Mouse (Mus musculus) forebrain, embryonic 13.5 days (tissue): ENCODE measurements around the gene Ppp4r2. TPM values are rescaled to one million over a fixed set of nuclear protein-coding genes. Genes with fewer than 3 reads are reported as not detected.
A peak's percentile ranks its signal among the peaks of the same experiment; 100 is the strongest.
"Not testable (repeated sequence)": the region's sequence is repeated elsewhere in the genome, so short reads cannot be mapped to it uniquely, and the experiment has no call there.

Experiments used
- ATAC-seq: fragments of 200-750 bp; cut with Nextera tagmentation; 2 replicates; pipeline ENCODE4 v1.8.0; 2017
- H3K27ac ChIP-seq: fragments of 300-500 bp; sonication (generic); 2 replicates; pipeline ENCODE4 v1.5.1; 2015; ENCODE audit warnings: inconsistent platforms, mild to moderate bottlenecking, moderate library complexity
- H3K27me3 ChIP-seq: fragments of 300-500 bp; sonication (generic); 2 replicates; pipeline ENCODE4 v1.6.1; 2015; ENCODE audit warnings: mild to moderate bottlenecking, inconsistent platforms
- H3K36me3 ChIP-seq: fragments of 300-500 bp; sonication (generic); 2 replicates; pipeline ENCODE4 v1.6.1; 2015; ENCODE audit warnings: mild to moderate bottlenecking, inconsistent platforms; ENCODE audit not compliant: poor library complexity, severe bottlenecking
- H3K4me1 ChIP-seq: fragments of 300-500 bp; sonication (generic); 2 replicates; pipeline ENCODE4 v1.6.1; 2015; ENCODE audit warnings: inconsistent platforms
- H3K4me2 ChIP-seq: fragments of 300-500 bp; sonication (generic); 2 replicates; pipeline ENCODE4 v1.6.1; 2015; ENCODE audit warnings: inconsistent platforms, mild to moderate bottlenecking, moderate library complexity
- H3K4me3 ChIP-seq: fragments of 300-500 bp; sonication (generic); 2 replicates; pipeline ENCODE4 v1.5.1; 2015; ENCODE audit warnings: mild to moderate bottlenecking, inconsistent platforms
- H3K9ac ChIP-seq: fragments of 300-500 bp; sonication (generic); 2 replicates; pipeline ENCODE4 v1.6.1; 2015; ENCODE audit warnings: mild to moderate bottlenecking, inconsistent platforms
- H3K9me3 ChIP-seq: fragments of 300-500 bp; sonication (generic); replicated peaks from 2 replicates; pipeline ENCODE4 v1.6.1; 2016; ENCODE audit warnings: inconsistent platforms
- WGBS: fragments of 180-500 bp; shearing (Covaris S2); methylation state at CpG from one replicate; pipeline ENCODE4 v1.1.7; 2015; 5-methylcytosine and 5-hydroxymethylcytosine counted together
- polyA plus RNA-seq: library from polyadenylated mRNA; unstranded; fragments of >200 nt; fragmentation: Nextera tagmentation; extraction: Ambion mirVana; gene quantifications from 2 replicates; pipeline ENCODE4 v1.2.1, GENCODE M21; 2015

Gene Ppp4r2
- polyA plus RNA-seq, 1 experiment from 2014 or later = 26.9 TPM

DNA sequence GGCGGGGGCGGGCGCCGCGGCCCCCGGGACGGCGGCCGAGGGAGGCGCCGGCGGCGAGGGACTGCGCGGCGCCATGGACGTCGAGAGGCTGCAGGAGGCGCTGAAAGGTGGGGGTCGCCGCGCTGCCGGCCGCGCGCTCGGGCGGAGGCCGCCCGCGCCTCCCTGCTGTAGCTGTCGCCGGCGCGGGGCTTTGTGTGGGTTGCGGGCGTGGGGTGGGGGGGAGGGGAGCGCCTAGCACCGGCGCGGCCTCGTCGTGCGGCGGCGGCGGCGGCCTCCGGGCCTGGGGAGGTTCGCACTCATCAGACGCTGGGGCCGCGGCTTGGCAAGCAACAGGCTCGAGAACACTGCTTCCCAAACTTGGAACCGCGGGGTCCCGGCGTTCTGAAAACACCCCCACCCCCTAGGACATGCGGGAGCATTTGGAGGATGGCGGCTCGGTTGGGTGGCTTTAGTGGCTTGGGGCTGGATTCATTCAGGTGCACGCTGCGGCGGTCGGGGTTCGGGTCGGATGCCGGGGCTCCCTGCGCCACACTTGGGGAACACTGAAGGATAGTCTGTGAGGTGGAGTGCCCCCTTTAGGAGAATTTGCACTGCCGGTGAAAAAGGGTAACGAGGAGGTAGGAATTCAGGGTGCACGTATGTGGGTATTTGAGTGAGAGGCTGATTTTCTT is 524 bp downstream of the Ppp4r2 start:
- peaks cover 37% of the 10 kb centered on the region for H3K36me3 ChIP-seq
- peak overlapping the region; percentile 85 for H3K9ac ChIP-seq
- WGBS = under 1% methylated on average over 28 of the region's 72 CpGs

DNA sequence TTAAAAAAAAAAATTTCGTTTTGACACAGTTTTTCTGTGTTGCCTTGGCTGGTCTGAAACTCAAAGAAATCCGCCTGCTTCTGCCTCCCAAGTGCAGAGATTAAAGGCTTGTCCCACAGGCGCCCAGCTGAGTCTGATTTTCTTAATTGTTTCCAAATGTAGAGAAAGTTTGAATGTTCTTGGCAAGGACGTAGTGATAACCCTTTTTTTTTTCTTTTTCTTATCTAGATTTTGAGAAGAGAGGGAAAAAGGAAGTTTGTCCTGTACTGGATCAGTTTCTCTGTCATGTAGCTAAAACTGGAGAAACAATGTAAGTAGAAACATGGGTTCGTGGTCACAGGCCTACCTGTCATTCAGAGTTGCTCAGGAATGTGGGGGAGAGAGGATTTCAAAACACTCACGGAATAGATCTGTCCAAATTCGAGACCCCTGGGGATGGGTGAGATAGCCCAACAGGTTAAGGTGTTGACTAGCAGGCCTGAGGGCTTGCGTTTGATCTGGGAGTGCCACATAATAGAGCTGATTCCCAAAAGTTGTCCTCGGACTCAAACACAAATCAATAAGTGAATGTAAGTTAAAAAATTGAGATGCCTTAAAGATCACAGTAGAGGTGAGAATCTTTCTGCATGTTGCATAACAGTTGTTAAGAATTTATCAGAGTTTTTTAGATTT is 1.2 kb downstream of the Ppp4r2 start:
- H3K9me3 ChIP-seq = no peaks in the 10 kb centered on the region
- H3K36me3 ChIP-seq = peaks cover 42% of the 10 kb centered on the region
- H3K4me3 ChIP-seq = peak overlapping the region; percentile 87
- ATAC-seq = no peak
- H3K9ac ChIP-seq = peak overlapping the region; percentile 85
- WGBS = 37% methylated on average over 9 of the region's 9 CpGs
- H3K27me3 ChIP-seq = no peaks in the 10 kb centered on the region
- H3K27ac ChIP-seq = peak overlapping the region; percentile 90; the same call in 1 of the 2 replicates
- peak overlapping the region; percentile 68 for H3K4me2 ChIP-seq
- peaks cover 40% of the 10 kb centered on the region for H3K4me1 ChIP-seq

More for the DNA sequence above, 524 bp downstream of the Ppp4r2 start:
- no peaks in the 10 kb centered on the region for H3K9me3 ChIP-seq
- peak overlapping the region; percentile 90 for H3K27ac ChIP-seq
- peaks cover 40% of the 10 kb centered on the region for H3K4me1 ChIP-seq
- no peaks in the 10 kb centered on the region for H3K27me3 ChIP-seq
- peak; percentile 90 for ATAC-seq
- peak overlapping the region; percentile 68 for H3K4me2 ChIP-seq
- peak overlapping the region; percentile 87 for H3K4me3 ChIP-seq

DNA sequence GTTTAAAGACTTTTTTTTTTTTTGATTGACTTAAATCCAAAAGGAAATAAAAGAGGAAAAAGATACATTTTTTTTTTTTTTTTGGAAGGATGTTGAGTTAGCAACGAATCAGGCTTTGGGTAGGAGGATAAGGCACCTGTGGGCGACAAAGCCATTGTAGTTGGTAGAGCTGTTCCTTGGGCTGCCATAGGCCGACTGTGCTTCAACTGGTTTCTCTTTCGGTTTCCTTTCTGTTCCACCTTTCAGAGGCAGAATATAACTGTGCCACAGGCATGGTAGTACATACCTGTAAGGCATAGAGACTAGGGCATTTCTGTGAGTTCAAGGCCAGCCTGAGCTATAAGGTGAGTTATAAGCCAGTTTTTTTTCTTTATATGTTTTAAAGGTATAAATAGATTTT is 11.6 kb downstream of the Ppp4r2 start:
- Histone ChIP-seq H3K9ac (no peak overlapping the region), H3K4me1 (no peaks in the 10 kb centered on the region), H3K9me3 (no peaks in the 10 kb centered on the region), H3K36me3 (peaks cover 52% of the 10 kb centered on the region), H3K4me3 (no peak overlapping the region), H3K4me2 (no peak overlapping the region), H3K27ac (no peak overlapping the region), H3K27me3 (no peaks in the 10 kb centered on the region)
- ATAC-seq = no peak
- whole genome bisulfite sequencing = 95% methylated on average over 4 of the region's 4 CpGs

DNA sequence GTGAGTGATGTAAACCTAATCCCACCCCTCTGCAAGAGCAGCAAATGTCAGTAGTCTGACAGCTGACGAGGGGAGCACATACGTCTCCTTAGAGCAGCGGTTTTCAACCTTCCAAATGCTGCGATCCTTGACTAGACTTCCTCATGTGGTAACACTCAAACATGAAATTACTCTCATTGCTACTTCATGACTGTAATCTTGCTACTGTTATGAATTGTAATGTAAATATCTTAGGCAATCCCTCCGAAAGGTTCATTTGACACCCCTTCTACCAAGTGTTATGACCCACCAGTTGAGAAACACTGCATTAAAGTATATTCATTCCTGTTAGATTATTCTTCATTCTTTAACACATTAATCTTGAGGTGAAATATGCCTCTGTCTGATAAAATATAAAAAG is 13.8 kb downstream of the Ppp4r2 start:
- peaks cover 39% of the 10 kb centered on the region for H3K36me3 ChIP-seq
- no peak overlapping the region for H3K9ac ChIP-seq
- no peaks in the 10 kb centered on the region for H3K27me3 ChIP-seq
- no peak overlapping the region for H3K4me3 ChIP-seq
- no peak overlapping the region for H3K4me2 ChIP-seq
- WGBS = 91% methylated on average over 5 of the region's 5 CpGs
- no peak for ATAC-seq
- H3K4me1 ChIP-seq = no peaks in the 10 kb centered on the region
- no peak overlapping the region for H3K27ac ChIP-seq
- H3K9me3 ChIP-seq = no peaks in the 10 kb centered on the region

DNA sequence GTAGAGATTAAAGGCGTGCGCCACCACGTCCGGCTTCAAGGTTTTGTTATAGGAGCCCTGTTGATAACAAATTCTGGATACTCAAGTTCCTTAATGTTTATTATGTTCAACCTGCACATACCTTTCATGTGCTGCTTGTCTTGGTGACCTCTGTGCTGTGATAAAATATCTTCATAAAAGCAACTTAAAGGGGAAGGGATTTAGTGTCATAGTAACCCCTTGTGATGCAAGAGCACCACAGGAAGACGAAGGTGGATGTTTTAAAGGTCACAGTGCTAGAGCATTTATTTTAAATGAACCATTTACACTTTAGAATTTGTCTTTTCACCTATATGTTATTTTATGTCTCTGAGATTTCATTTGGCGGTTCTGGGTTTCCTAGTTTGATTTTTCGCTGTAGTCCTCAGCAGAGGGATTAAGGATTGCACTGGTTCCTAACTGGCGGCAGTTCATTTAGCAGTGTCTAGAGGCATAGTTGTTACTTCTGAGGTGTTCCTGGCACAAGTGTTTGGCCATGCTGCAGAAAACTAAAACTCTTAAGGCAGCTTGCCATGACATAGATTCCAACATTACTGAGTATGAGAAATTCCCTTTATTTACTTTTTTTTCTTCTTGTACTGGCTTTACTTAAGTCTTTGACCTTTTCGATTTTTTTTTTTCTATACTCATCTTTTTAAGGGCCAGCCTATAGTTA is 15.4 kb downstream of the Ppp4r2 start:
- Histone ChIP-seq H3K4me1 (no peaks in the 10 kb centered on the region), H3K9ac (no peak overlapping the region), H3K9me3 (no peaks in the 10 kb centered on the region), H3K27me3 (no peaks in the 10 kb centered on the region), H3K36me3 (peaks cover 26% of the 10 kb centered on the region), H3K4me3 (no peak overlapping the region), H3K27ac (no peak overlapping the region), H3K4me2 (no peak overlapping the region)
- WGBS = 89% methylated on average over 9 of the region's 9 CpGs
- ATAC-seq = no peak

DNA sequence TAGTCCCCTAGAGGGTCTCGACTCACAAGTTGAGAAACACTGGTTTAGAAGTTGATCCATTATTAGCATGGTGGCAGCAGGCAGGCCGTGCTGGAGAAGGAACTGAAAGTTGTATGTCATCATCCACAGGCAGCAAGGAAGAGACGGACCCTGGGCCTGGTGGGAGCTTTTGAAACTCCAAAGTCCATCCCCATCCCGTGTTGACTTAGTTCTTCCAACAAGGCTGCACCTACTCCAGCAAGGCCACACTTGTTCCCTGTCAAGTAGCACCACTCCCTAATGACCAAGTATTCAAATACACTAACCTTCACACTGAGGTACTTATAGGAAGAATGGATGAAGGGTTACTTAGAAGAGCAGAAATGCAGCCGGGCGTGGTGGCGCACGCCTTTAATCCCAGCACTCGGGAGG is 17.3 kb downstream of the Ppp4r2 start:
- Histone ChIP-seq H3K36me3 (peaks cover 29% of the 10 kb centered on the region), H3K27ac (no peak overlapping the region), H3K27me3 (no peaks in the 10 kb centered on the region), H3K9me3 (no peaks in the 10 kb centered on the region), H3K4me3 (no peak overlapping the region), H3K9ac (no peak overlapping the region), H3K4me1 (no peaks in the 10 kb centered on the region), H3K4me2 (no peak overlapping the region)
- ATAC-seq = no peak
- 90% methylated on average over 9 of the region's 9 CpGs for WGBS

DNA sequence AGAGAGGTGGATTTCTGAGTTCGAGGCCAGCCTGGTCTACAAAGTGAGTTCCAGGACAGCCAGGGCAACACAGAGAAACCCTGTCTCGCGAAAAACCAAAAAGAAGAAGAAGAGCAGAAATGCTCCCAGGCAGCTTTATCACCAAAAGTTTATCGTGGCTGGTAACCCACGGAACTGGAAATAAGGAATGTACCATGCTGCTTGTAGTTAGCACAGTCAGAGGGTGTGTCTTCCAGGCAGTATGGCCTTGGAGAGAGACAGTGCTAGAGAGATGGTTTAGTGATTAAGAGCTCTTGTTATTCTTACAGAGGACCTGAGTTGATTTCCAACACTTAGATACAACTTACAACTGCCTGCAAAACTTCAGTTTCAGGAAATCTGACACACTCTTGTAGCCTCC is 17.7 kb downstream of the Ppp4r2 start:
- Histone ChIP-seq H3K4me2 (no peak overlapping the region), H3K27ac (no peak overlapping the region), H3K36me3 (peaks cover 32% of the 10 kb centered on the region), H3K27me3 (no peaks in the 10 kb centered on the region), H3K4me3 (no peak overlapping the region), H3K9me3 (no peaks in the 10 kb centered on the region), H3K4me1 (no peaks in the 10 kb centered on the region), H3K9ac (no peak overlapping the region)
- WGBS = 93% methylated on average over 5 of the region's 5 CpGs
- ATAC-seq = no peak

DNA sequence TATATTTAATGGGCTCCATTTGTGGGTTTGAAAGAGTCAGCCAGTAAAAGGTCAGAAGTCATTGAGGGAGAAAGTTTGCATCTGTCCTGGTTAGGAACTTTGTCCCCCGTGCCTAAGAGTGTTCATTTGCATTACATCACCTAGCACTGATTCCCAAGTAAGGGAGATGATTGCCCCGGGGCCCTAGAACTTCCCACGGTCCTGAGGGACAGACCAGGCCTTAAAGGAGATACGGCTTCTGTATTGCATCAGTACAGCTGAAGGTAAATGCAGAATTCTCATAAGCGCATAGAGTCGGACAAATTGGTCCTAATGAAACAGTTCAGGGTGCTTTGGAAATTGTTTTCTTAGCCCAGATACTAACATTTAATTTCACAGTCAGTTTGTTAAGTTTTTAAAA is 31.9 kb downstream of the Ppp4r2 start:
- ATAC-seq = no peak
- WGBS = 90% methylated on average over 6 of the region's 6 CpGs

DNA sequence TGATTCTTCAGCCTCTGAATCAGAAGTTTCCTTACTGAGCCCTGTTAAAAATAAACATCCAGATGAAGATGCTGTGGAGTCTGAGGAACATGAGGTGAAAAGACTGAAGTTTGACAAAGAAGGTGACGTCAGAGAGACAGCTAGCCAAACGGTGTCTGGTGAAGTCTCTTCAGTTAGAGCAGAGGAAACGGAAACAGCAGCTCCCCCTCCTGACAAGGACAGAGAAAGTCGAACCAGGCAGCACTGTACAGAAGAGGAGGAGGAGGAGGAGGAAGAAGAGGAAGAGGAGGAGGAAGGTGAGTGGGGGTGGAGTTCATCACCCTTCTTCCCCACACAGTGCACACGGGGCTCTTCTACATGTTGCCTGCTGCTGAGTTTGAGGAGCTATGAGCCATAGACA is 32.4 kb downstream of the Ppp4r2 start:
- not testable (repeated sequence) for ATAC-seq

More for the DNA sequence above, 31.9 kb downstream of the Ppp4r2 start:
- no peaks in the 10 kb centered on the region for H3K27me3 ChIP-seq
- H3K4me3 ChIP-seq = no peak overlapping the region
- no peaks in the 10 kb centered on the region for H3K4me1 ChIP-seq
- H3K36me3 ChIP-seq = peaks cover 38% of the 10 kb centered on the region
- H3K4me2 ChIP-seq = no peak overlapping the region
- H3K9me3 ChIP-seq = no peaks in the 10 kb centered on the region
- H3K27ac ChIP-seq = no peak overlapping the region
- no peak overlapping the region for H3K9ac ChIP-seq

DNA sequence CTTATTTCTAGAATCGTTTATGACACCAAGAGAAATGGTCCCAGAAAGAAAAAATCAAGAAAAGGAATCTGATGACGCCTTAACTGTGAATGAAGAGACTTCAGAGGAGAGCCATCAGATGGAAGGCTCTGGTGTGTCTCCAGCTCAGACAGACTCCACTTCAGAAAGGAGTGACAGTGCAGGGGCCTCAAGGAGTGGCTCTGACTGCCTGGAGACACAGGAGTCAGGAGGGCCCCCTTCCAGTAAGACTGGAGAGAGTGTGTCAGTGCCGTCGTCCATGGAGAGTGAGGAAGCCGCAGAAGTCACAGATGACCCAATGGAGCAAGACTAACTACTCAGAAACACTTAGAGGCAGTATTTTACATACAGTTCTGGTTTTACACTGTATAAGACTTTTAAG is 32.8 kb downstream of the Ppp4r2 start:
- not testable (repeated sequence) for H3K4me1 ChIP-seq, H3K4me3 ChIP-seq
- 91% methylated on average over 5 of the region's 5 CpGs for WGBS

More for the DNA sequence above, 32.4 kb downstream of the Ppp4r2 start:
- H3K4me3 ChIP-seq, H3K27ac ChIP-seq, H3K9ac ChIP-seq, H3K4me2 ChIP-seq, H3K4me1 ChIP-seq, H3K9me3 ChIP-seq, H3K27me3 ChIP-seq: not testable (repeated sequence)
- WGBS = 72% methylated on average over 5 of the region's 5 CpGs
- H3K36me3 ChIP-seq = peaks cover 38% of the 10 kb centered on the region

DNA sequence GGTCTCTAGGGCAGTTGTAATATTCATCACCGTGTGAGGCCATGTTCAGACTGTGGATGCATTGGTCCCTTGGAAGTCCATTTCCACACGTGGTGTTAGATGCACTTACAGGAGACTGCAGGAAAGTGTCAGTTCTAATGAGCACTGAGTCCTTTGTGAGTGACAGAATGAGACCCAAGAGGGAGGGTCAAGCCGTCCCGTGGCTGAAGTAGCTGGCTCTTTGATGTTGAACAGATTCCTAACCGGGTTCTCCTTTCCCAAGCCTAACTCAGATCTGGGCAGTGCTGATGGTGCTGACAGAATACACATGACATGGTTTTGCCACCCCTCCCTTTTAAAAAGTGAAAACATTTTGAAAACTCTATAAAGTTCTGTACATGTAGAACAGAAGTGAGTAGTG is 35.4 kb downstream of the Ppp4r2 start:
- H3K9me3 ChIP-seq = no peaks in the 10 kb centered on the region
- no peak overlapping the region for H3K4me2 ChIP-seq
- no peak for ATAC-seq
- H3K4me3 ChIP-seq = no peak overlapping the region
- no peak overlapping the region for H3K9ac ChIP-seq
- no peaks in the 10 kb centered on the region for H3K4me1 ChIP-seq
- H3K36me3 ChIP-seq = peaks cover 22% of the 10 kb centered on the region
- WGBS = 40% methylated on average over 5 of the region's 5 CpGs
- no peak overlapping the region for H3K27ac ChIP-seq
- H3K27me3 ChIP-seq = no peaks in the 10 kb centered on the region

More for the DNA sequence above, 32.8 kb downstream of the Ppp4r2 start:
- not testable (repeated sequence) for H3K9ac ChIP-seq, H3K27ac ChIP-seq, H3K4me2 ChIP-seq, ATAC-seq, H3K9me3 ChIP-seq, H3K27me3 ChIP-seq
- H3K36me3 ChIP-seq = peaks cover 38% of the 10 kb centered on the region

DNA sequence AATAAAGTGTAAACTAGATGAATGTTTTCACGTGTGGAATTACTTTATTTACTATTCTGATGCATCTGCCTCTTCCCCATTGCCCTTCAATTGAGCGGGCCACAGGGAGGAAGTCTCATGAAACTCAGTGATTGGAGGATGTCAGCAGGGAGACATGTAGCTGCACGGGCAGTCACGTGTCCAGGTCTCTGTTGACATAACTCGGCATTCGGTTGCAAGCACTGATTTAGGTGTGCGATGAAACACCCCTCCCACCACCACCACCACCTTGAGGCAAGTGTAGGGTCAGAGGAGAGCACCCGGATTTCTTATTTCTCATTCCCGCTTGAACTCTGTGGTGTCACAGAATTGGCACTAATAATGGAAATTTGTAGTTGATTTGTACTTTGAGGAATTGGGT is 36.5 kb downstream of the Ppp4r2 start:
- no peak for ATAC-seq
- 93% methylated on average over 9 of the region's 9 CpGs for WGBS
- Histone ChIP-seq H3K9me3 (no peaks in the 10 kb centered on the region), H3K27ac (no peak overlapping the region), H3K9ac (no peak overlapping the region), H3K4me3 (no peak overlapping the region), H3K27me3 (no peaks in the 10 kb centered on the region), H3K4me2 (no peak overlapping the region), H3K36me3 (peaks cover 16% of the 10 kb centered on the region), H3K4me1 (no peaks in the 10 kb centered on the region)
